Mouse (Mus musculus) liver, postnatal 0 days (tissue): ENCODE measurements around the gene 4933411K16Rik. TPM values are rescaled to one million over a fixed set of nuclear protein-coding genes. Genes with fewer than 3 reads are reported as not detected.

Experiments
- ATAC-seq: fragments of 200-750 bp; cut with Nextera tagmentation; 2 replicates; pipeline ENCODE4 v1.8.0; 2017; ENCODE audit warnings: mild to moderate bottlenecking, moderate library complexity
- DNase-seq: peaks from one replicate; pipeline ENCODE4 v3.0.0-alpha.2; 2016
- H3K27ac ChIP-seq: fragments of 300-500 bp; sonication (generic); 2 replicates; pipeline ENCODE4 v1.5.1; 2014; ENCODE audit warnings: antibody characterized with exemption, moderate library complexity, mild to moderate bottlenecking, low read depth
- H3K27me3 ChIP-seq: fragments of 300-500 bp; sonication (generic); 2 replicates; pipeline ENCODE4 v1.6.1; 2014; ENCODE audit warnings: low read length, control low read depth, mixed read lengths; ENCODE audit not compliant: insufficient read depth
- H3K36me3 ChIP-seq: fragments of 300-500 bp; sonication (generic); replicated peaks from 2 replicates; pipeline ENCODE4 v1.6.1; 2014; ENCODE audit warnings: mild to moderate bottlenecking, control low read depth, low read length, moderate library complexity, mixed read lengths; ENCODE audit not compliant: insufficient read depth
- H3K4me1 ChIP-seq: fragments of 300-500 bp; sonication (generic); 2 replicates; pipeline ENCODE4 v1.6.1; 2014; ENCODE audit warnings: antibody characterized with exemption, mild to moderate bottlenecking, control low read depth; ENCODE audit not compliant: insufficient read depth
- H3K4me2 ChIP-seq: fragments of 300-500 bp; sonication (generic); 2 replicates; pipeline ENCODE4 v1.6.1; 2014; ENCODE audit warnings: low read depth, mild to moderate bottlenecking, low read length, moderate library complexity, mixed read lengths
- H3K4me3 ChIP-seq: fragments of 300-500 bp; sonication (generic); 2 replicates; pipeline ENCODE4 v1.5.1; 2014; ENCODE audit warnings: low read depth, low read length
- H3K9ac ChIP-seq: fragments of 300-500 bp; sonication (generic); replicated peaks from 2 replicates; pipeline ENCODE4 v1.6.1; 2014; ENCODE audit warnings: mild to moderate bottlenecking, moderate library complexity
- H3K9me3 ChIP-seq: fragments of 300-500 bp; sonication (generic); 2 replicates; pipeline ENCODE4 v1.6.1; 2016; ENCODE audit warnings: mild to moderate bottlenecking, control low read depth, low read length, mixed read lengths
- CTCF ChIP-seq: sonication (generic); IDR thresholded peaks from 2 replicates; pipeline ENCODE4 v1.5.1; 2016; ENCODE audit warnings: antibody characterized with exemption, low read depth
- EP300 ChIP-seq: IDR thresholded peaks from 2 replicates; pipeline ENCODE4 v1.6.1; 2016; ENCODE audit warnings: antibody characterized with exemption, low read depth, mild to moderate bottlenecking
- WGBS: fragments of 180-500 bp; shearing (Covaris S2); extraction: QIAGEN DNeasy Blood & Tissue Kit; methylation state at CpG from one replicate; pipeline ENCODE4 v1.1.7; 2014; ENCODE audit not compliant: insufficient replicate concordance; 5-methylcytosine and 5-hydroxymethylcytosine counted together
- polyA plus RNA-seq: library from polyadenylated mRNA; unstranded; fragments of >200 nt; fragmentation: Nextera tagmentation; extraction: Ambion mirVana; gene quantifications from 2 replicates; pipeline ENCODE4 v1.2.1, GENCODE M21; 2015

Gene 4933411K16Rik
- polyA plus RNA-seq, 1 experiment from 2014 or later = 0.40 TPM

GRCm38 (mm10) chr19:42071221-42071620, 19.2 kb downstream of the 4933411K16Rik start:
- H3K4me3 ChIP-seq = no peak overlapping the region
- no peak for DNase-seq
- H3K27ac ChIP-seq = peak overlapping the region; percentile 91
- peaks cover 12% of the 10 kb centered on the region for H3K4me1 ChIP-seq
- WGBS = 67% methylated on average over 7 of the region's 7 CpGs
- no peaks in the 10 kb centered on the region for H3K9me3 ChIP-seq
- TF ChIP-seq CTCF (peak; percentile 50), EP300 (no peak)
- no peak overlapping the region for H3K9ac ChIP-seq
- no peak overlapping the region for H3K4me2 ChIP-seq
- ATAC-seq = peak; percentile 19; the same call in 1 of the 2 replicates
- H3K27me3 ChIP-seq = no peaks in the 10 kb centered on the region
- peaks cover 8% of the 10 kb centered on the region for H3K36me3 ChIP-seq

- peaks cover 12% of the 10 kb centered on the region for H3K4me1 ChIP-seq
- ATAC-seq (peak; percentile 94), DNase-seq (peak; percentile 49)
- H3K27me3 ChIP-seq = no peaks in the 10 kb centered on the region
- TF ChIP-seq EP300 = peak; percentile 66; the same call in 1 of the 2 replicates
- TF ChIP-seq CTCF = no peak
- no peak overlapping the region for H3K4me3 ChIP-seq
- WGBS = 54% methylated on average over 15 of the region's 15 CpGs
- H3K27ac ChIP-seq = peak overlapping the region; percentile 91
- H3K9me3 ChIP-seq = no peaks in the 10 kb centered on the region
- H3K9ac ChIP-seq = peak overlapping the region; percentile 33; the same call in 1 of the 2 replicates
- H3K36me3 ChIP-seq = peaks cover 8% of the 10 kb centered on the region
- H3K4me2 ChIP-seq = peak overlapping the region; percentile 2; the same call in 1 of the 2 replicates
Measured at GRCm38 (mm10) chr19:42071886-42072608, 20.0 kb downstream of the 4933411K16Rik start.

GRCm38 (mm10) chr19:42072802-42073201, 20.8 kb downstream of the 4933411K16Rik start:
- ATAC-seq (peak; percentile 31; the same call in 1 of the 2 replicates), DNase-seq (no peak)
- Histone ChIP-seq H3K4me1 (peaks cover 12% of the 10 kb centered on the region), H3K9ac (peak overlapping the region; percentile 33; the same call in 1 of the 2 replicates), H3K27ac (peak overlapping the region; percentile 91), H3K9me3 (no peaks in the 10 kb centered on the region), H3K27me3 (no peaks in the 10 kb centered on the region), H3K36me3 (peaks cover 8% of the 10 kb centered on the region), H3K4me3 (no peak overlapping the region), H3K4me2 (peak overlapping the region; percentile 2; the same call in 1 of the 2 replicates)
- WGBS = 62% methylated on average over 7 of the region's 7 CpGs
- TF ChIP-seq EP300 = no peak
- peak; percentile 58 for TF ChIP-seq CTCF

- Histone ChIP-seq H3K36me3 (peaks cover 3% of the 10 kb centered on the region), H3K27me3 (no peaks in the 10 kb centered on the region), H3K4me3 (no peak overlapping the region), H3K4me2 (no peak overlapping the region), H3K9ac (no peak overlapping the region), H3K4me1 (peaks cover 8% of the 10 kb centered on the region), H3K27ac (no peak overlapping the region), H3K9me3 (no peaks in the 10 kb centered on the region)
- ATAC-seq (no peak), DNase-seq (no peak)
- no peak for TF ChIP-seq CTCF
- no peak for TF ChIP-seq EP300
- 69% methylated on average over 2 of the region's 2 CpGs for WGBS
Measured at GRCm38 (mm10) chr19:42075051-42075450, 23.0 kb downstream of the 4933411K16Rik start.

GRCm38 (mm10) chr19:42075992-42076391, 23.9 kb downstream of the 4933411K16Rik start:
- H3K27ac ChIP-seq = no peak overlapping the region
- peaks cover 7% of the 10 kb centered on the region for H3K4me1 ChIP-seq
- H3K4me2 ChIP-seq = no peak overlapping the region
- H3K36me3 ChIP-seq = no peaks in the 10 kb centered on the region
- H3K4me3 ChIP-seq = no peak overlapping the region
- no peak for TF ChIP-seq CTCF
- no peak for TF ChIP-seq EP300
- ATAC-seq (no peak), DNase-seq (no peak)
- 90% methylated on average over 16 of the region's 16 CpGs for WGBS
- no peaks in the 10 kb centered on the region for H3K27me3 ChIP-seq
- H3K9ac ChIP-seq = no peak overlapping the region
- no peaks in the 10 kb centered on the region for H3K9me3 ChIP-seq

- 85% methylated on average over 8 of the region's 8 CpGs for WGBS
- no peaks in the 10 kb centered on the region for H3K36me3 ChIP-seq
- no peak overlapping the region for H3K4me2 ChIP-seq
- H3K9me3 ChIP-seq = no peaks in the 10 kb centered on the region
- no peak for ATAC-seq
- no peak overlapping the region for H3K4me3 ChIP-seq
- no peak for DNase-seq
- H3K27me3 ChIP-seq = no peaks in the 10 kb centered on the region
- H3K9ac ChIP-seq = no peak overlapping the region
- no peak for TF ChIP-seq CTCF
- TF ChIP-seq EP300 = no peak
- H3K27ac ChIP-seq = no peak overlapping the region
- no peaks in the 10 kb centered on the region for H3K4me1 ChIP-seq
Measured at GRCm38 (mm10) chr19:42078566-42078965, 26.5 kb downstream of the 4933411K16Rik start.

- TF ChIP-seq EP300 (no peak), CTCF (no peak)
- Histone ChIP-seq H3K4me3 (no peak overlapping the region), H3K4me1 (no peaks in the 10 kb centered on the region), H3K27me3 (no peaks in the 10 kb centered on the region), H3K4me2 (no peak overlapping the region), H3K9ac (no peak overlapping the region), H3K9me3 (no peaks in the 10 kb centered on the region), H3K27ac (no peak overlapping the region), H3K36me3 (no peaks in the 10 kb centered on the region)
- DNase-seq (no peak), ATAC-seq (no peak)
- WGBS = 83% methylated on average over 12 of the region's 12 CpGs
Measured at GRCm38 (mm10) chr19:42079006-42079405, 27.0 kb downstream of the 4933411K16Rik start.
